Mouse (Mus musculus) Patski (cell line): ENCODE results near the gene Tedc1. TPM values are rescaled to one million over a fixed set of nuclear protein-coding genes. Genes with fewer than 3 reads are reported as not detected.

ENCODE experiments used
- ATAC-seq: fragments of 100-300 bp; one replicate; pipeline ENCODE4 v1.8.0; 2021
- CTCF ChIA-PET: fragments of 350-600 bp; sonication (Branson Sonifier 250); formaldehyde crosslinking; loops from one replicate; lab custom pipeline; 2022; ENCODE audit warnings: inconsistent platforms; lab: Charles Lee
- POLR2A ChIA-PET: fragments of 350-600 bp; sonication (Branson Sonifier 250); formaldehyde crosslinking; loops from one replicate; lab custom pipeline; 2022; ENCODE audit warnings: antibody characterized with exemption, inconsistent platforms; lab: Charles Lee
- DNase-seq: peaks from one replicate; pipeline ENCODE4 v3.0.0-alpha.2; 2011; ENCODE audit warnings: low read depth, low spot score
- H3K27me3 ChIP-seq: fragments of 371-371 bp; one replicate; pipeline ENCODE4 v1.5.1; 2021
- CTCF ChIP-seq: fragments of 100-300 bp; IDR thresholded peaks from one replicate; pipeline ENCODE4 v1.5.1; 2021
- in situ Hi-C: fragments of 300-500 bp; cut with MboI; formaldehyde crosslinking; loops from 3 replicates; pipeline ENCODE4 v1.11.1; 2018; ENCODE audit warnings: low pct_unique_long_range_greater_than_20kb, mixed read lengths
- polyA plus RNA-seq: library from polyadenylated mRNA; unstranded; gene quantifications from one replicate; pipeline ENCODE4 v1.2.3, GENCODE M21; 2021

The Tedc1 gene
- polyA plus RNA-seq, result 9.7 TPM

DNA sequence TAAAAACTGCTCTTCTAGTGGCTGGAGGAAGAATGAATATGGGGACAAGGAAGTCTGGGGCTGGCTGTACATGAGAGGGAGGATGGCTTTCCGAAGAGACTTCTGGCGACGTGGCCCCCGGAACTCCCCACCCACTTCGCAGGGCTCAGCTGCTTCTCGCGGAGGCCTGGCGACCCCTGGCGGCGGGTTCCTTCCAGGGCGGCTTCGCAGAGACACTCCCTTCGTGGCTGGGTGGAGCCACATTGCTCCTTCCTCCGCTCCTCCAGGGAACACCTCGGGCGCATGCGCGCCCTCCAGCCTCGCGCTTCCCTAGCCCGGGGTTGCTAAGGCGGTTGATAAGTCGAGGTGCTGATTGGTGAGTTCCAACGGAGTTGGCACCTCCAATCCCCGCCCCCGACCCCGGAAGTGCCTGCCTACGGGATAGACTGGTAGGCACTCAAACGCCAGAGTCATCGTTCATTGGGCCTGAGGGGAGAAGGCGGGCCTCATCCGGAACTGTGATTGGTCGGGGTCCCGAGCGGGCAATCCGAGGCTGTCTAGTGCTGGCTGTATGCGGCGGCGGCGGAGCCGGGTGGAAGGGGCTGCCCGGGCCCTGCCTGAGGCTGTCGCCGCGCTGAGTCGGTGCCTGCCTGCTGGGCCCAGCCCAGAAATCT lies at the start of gene Tedc1:
Tedc1 (plus strand) TSS at position 535 of the 653 bp plus-strand sequence.
- CTCF ChIA-PET, result interaction anchor here (1.1 to 3.0 kb wide), 6 partner anchors 10 to 150 kb away, joined by 3 to 19 read pairs (median 4); partner anchors contain the start of gene Crip1
- in situ Hi-C loops, result no loop called here
- ATAC-seq, result peak; percentile 92
- POLR2A ChIA-PET, result interaction anchor here (1.1 kb wide), 1 partner anchor 15 kb away, joined by 4 read pairs; no protein-coding TSS in a partner anchor
- no peak for TF ChIP-seq CTCF
- no peaks in the 10 kb centered on the region for H3K27me3 ChIP-seq
- DNase-seq, result peak; percentile 95

- in situ Hi-C loops, result no loop called here
- POLR2A ChIA-PET, result interaction anchor here (1.4 kb wide), 1 partner anchor 30 kb away, joined by 5 read pairs; no protein-coding TSS in a partner anchor
- no peaks in the 10 kb centered on the region for H3K27me3 ChIP-seq
- DNase-seq (no peak), ATAC-seq (no peak)
- CTCF ChIA-PET, result interaction anchor here (1.2 kb wide), 1 partner anchor 103 kb away, joined by 4 read pairs; no protein-coding TSS in a partner anchor
- TF ChIP-seq CTCF, result no peak
These were observed 48.6 kb upstream of the Tedc1 start for GRCm38 (mm10) chr12:113107431-113108124.

- ChIA-PET CTCF (no interaction called here), POLR2A (no interaction called here)
These were observed 47.5 kb upstream of the Tedc1 start for GRCm38 (mm10) chr12:113108528-113109283.

DNA sequence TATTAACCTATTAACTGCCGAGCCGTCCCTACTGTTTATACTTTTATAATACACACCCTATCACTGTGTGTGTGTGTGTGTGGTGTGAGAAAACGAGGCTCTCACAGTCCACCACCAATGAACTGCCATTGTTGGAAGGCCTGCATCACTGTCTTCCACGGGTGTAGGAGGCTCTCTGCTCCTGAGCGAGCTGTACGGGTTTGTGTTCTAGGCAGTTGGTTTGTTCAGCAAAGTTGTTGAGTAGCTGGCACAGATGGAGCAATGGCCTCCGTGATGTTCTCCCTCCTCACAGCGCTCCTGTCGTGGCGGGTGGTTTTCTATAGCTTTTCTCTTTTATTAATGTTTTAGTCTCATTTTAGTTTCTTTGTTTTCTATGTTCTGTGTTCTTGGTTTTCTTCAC lies 46.4 kb upstream of the Tedc1 start:
- DNase-seq (no peak), ATAC-seq (no peak)
- ChIA-PET CTCF (no interaction called here), POLR2A (no interaction called here)
- no peaks in the 10 kb centered on the region for H3K27me3 ChIP-seq
- TF ChIP-seq CTCF, result no peak
- in situ Hi-C loops, result no loop called here

More at GRCm38 (mm10) chr12:113108528-113109283, 47.5 kb upstream of the Tedc1 start:
- DNase-seq (no peak), ATAC-seq (no peak)
- H3K27me3 ChIP-seq, result no peaks in the 10 kb centered on the region
- in situ Hi-C loops, result no loop called here
- no peak for TF ChIP-seq CTCF

- no peak for TF ChIP-seq CTCF
- in situ Hi-C loops, result no loop called here
- no peaks in the 10 kb centered on the region for H3K27me3 ChIP-seq
- ChIA-PET CTCF (no interaction called here), POLR2A (no interaction called here)
- ATAC-seq (no peak), DNase-seq (no peak)
These were observed 42.1 kb upstream of the Tedc1 start for GRCm38 (mm10) chr12:113114141-113114540.

DNA sequence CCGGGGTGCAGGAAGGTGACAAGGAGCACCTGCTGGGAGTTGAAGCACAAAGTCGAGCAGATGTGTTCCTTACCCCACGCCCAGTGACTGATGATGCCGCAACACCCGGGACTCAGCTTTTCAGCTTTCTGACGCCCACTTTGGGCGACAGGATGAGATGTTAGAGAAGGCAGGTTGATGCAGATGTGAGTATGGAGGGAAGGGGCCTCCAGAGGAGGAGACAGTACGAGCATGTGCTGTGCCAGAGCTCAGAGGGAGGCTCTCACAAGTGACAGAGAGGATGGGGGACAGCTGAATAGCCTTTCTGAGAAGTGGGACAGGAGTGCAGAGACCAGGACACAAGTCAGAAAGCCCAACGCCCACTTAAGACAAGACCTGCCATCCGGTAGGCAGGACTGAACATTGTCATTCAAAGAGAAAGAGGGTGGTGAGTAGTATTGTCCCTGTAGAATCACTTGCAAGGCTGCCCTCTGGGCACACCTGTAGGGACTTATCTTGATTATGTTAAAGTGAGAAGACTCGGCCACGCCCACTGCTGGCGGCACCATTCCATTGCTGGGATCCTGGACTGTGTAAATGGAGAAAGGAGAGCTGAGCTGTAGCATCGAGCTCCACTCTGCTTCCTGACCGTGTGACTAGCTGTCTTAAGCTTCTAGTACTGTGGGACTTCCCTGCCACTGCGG lies 41.2 kb upstream of the Tedc1 start:
- POLR2A ChIA-PET, result no interaction called here
- TF ChIP-seq CTCF, result no peak
- in situ Hi-C loops, result no loop called here
- ATAC-seq, result no peak
- no peaks in the 10 kb centered on the region for H3K27me3 ChIP-seq
- no peak for DNase-seq
- CTCF ChIA-PET, result no interaction called here

- ChIA-PET CTCF (interaction anchor here (0.7 to 1.8 kb wide), 6 partner anchors 9 to 36 kb away, joined by 3 to 8 read pairs (median 4); partner anchors contain the start of gene Tedc1), POLR2A (no interaction called here)
- ATAC-seq (peak; percentile 35), DNase-seq (no peak)
- TF ChIP-seq CTCF, result no peak
- H3K27me3 ChIP-seq, result no peaks in the 10 kb centered on the region
- in situ Hi-C loops, result no loop called here
These were observed 36.5 kb upstream of the Tedc1 start for GRCm38 (mm10) chr12:113119516-113120410.

- in situ Hi-C loops, result no loop called here
These were observed 31.5 kb upstream of the Tedc1 start for GRCm38 (mm10) chr12:113124726-113125125.

DNA sequence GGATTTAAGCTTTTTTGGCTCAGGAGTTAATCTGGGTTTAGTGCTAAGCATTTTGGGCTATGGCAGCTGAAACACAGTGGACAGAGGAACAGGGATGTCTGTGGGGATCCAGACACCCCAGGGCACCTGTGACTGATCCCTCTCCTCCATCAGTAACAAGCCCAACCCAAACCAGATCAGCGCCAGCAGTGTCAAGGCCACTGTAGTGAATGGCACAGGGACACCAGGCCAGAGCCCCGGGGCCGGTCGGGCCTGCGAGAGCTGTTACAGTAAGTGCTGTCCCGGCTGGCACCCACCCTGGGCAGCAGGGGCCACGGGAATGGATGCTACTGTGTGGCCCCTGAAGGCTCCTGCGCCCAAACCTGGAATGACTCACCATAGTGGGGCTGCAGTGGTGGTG lies 25.5 kb upstream of the Tedc1 start:
- TF ChIP-seq CTCF, result no peak
- no peaks in the 10 kb centered on the region for H3K27me3 ChIP-seq
- CTCF ChIA-PET, result interaction anchor here (1.9 kb wide), 1 partner anchor 12 kb away, joined by 5 read pairs; no protein-coding TSS in a partner anchor
- no peak for ATAC-seq
- in situ Hi-C loops, result no loop called here
- no peak for DNase-seq
- POLR2A ChIA-PET, result no interaction called here

More at GRCm38 (mm10) chr12:113124726-113125125, 31.5 kb upstream of the Tedc1 start:
- ATAC-seq (no peak), DNase-seq (no peak)
- H3K27me3 ChIP-seq, result no peaks in the 10 kb centered on the region
- TF ChIP-seq CTCF, result no peak
- ChIA-PET POLR2A (interaction anchor here (0.7 kb wide), 1 partner anchor 9 kb away, joined by 3 read pairs; no protein-coding TSS in a partner anchor), CTCF (interaction anchor here (1.4 kb wide), 1 partner anchor 12 kb away, joined by 4 read pairs; no protein-coding TSS in a partner anchor)
